Mouse (Mus musculus) embryo, embryonic 11.5 days (tissue): ENCODE data around the gene Tagln2.
A peak's percentile ranks its signal among the peaks of the same experiment; 100 is the strongest.

ENCODE experiments used
- DNase-seq: peaks from one replicate; pipeline ENCODE4 v3.0.0-alpha.2; 2012; ENCODE audit warnings: low read depth, low spot score

Gene Tagln2

DNA sequence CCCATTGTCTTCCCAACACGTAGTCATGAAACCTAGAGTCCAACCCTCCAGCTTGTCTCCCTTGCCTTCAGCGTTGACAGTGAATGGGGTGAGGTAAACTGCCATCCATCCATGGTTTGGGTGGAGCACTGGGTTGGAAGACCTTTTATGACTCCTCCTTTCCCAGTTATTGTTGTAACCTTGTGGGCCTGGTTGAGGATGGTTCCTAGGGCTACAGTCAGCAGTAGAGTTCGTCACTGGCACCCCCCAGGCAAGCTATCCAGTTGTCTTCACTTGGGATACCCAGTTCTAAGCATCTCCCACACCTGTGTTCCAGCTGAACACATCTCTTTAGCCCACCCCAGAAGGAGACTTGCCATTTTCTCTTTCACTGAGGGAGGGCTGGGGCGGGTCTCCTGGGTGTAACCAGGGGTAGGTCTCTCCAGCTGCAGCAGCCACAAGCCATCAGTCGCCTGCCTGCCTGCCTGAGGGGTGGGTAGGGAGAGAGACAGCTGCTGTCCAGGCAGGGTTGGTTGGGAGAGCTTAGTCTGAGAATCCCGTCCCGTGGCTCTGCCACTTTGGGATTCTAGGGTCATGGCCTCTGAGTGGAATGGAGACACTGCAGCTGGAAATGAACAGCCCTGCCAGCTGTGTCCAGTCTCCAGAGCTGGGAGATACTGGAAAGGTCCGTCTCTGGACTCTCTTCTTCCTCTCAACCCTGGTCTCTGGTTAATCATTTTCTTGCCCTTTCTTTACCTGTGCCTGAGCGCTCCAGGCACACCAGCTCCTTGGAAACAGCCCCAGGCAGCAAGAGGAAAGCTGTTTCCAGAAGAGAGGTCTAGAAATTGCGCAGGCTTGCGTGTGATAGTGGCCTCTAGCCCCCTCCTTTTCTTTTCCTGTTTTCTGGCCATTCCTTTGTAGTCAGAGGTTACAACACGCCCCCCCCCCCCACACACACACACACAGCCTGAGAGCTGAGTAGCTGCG is 2.6 kb downstream of the Tagln2 start:
- DNase-seq = no peak

DNA sequence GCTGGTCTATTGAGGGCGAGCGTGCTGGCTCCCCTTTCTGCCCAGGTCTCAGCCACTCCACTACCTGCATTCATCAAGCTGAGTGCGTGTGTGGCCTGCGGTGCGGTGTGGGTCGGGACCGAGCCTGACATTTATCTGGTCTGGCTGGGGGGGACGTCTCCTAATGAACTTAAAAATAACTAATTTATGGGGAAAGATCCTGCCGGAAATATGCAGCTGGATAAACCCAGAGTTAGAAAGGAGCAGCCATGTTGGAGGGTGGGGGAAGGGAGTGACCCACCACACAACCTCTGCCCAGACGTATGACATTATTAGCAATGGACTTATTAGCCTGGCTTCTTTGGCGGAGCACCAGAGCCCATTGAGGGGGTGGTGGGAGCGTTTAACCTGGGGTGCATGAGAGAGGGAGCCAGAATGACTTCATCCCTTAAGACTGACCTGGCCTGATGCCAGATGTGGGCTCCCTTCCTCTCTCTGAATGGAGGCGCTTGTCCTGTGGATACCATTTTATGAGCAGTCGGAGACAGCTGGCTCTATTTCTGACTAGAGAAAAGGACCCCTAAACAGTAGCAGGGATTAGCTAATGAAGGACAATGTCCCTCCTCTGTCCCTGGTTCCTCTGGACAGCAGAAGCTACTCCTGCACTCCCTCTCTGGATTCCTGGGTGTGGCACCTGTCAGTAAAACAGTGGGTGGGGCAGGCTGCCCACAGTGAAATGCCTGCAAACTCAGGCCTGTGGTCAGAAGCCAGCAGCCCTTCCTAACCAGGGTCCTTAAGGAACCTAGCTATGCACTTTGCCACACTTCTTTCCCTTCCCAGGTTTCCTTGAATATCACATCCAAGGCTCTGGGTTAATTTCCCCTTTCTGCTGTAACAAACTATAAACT is 3.5 kb downstream of the Tagln2 start:
- DNase-seq = no peak

DNA sequence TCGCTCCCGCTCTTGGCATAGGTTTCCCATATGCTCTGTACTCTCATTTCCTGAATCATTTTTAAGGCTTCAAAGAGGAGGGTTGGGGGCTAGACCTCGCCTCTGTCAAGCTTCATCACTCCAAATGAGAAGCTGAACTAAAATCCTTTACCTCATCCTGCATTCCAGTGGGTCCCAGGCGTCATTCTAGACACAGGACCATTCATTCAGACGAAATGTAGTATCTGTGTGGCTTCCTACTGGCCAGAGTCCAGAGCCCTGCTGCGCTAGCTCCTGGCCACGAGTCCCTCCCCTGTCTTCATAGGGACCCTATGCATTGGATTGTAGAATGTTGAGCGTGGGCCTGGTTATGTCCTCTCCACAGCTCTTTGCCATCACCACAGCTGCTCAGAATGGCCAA is 4.9 kb downstream of the Tagln2 start:
- no peak for DNase-seq

DNA sequence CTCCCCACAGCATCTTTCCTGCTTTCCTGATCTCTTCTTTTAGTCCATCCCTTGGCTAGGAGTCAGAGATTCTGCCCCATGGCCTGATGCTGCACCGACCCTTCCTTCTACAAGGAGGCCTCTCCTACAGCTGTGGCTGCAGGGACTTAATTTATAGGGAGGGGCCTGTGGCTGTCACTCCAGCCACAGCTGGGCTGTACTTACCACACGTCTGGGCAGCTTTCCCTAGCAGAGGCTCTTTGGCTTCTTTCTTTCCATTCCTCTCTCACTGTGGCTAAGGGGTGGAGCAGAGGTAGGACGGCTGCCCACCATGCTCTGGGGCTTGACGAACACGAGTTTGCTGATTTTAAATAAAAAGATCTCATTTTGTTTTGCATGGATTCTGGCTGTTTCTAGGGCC is 7.2 kb downstream of the Tagln2 start:
- DNase-seq = no peak

DNA sequence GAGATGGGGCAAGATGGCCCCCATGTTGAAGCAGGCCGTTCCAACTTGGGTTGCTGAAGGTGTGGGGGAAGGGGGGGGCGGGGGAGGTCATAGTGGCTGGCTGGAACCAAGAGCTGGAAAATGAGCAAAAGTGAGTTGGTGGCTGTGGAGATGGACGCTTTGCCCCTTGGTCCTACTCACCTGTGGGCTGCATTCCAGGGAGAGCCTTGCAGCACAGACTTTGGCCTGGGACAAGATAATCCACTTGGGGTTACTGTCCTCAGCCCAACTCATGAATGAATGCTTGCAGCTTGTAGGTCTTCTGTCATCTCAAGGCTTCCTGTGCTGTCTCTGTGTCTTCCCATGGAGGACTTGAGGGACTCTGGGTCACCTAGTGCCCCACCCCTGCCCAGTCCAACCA is 7.9 kb downstream of the Tagln2 start:
- no peak for DNase-seq

DNA sequence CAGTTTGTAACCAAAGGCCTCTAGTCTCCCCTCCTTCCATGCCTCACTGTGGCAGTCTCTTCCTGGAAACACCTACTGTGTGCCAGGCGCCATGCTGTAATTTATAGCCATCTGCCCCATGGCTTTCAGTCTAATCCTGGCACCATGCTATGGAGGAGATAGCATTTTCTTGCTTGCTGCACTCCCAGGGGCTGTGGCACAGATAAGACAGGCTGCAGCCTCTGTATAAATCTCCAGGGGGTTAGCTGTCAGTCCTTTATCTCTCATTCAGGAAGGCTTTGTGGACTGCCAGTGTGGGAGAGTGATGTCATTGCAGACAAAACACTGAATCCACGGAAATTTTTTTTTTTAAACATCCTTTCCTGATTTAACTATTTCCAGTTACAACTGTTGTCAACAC is 8.3 kb downstream of the Tagln2 start:
- DNase-seq = no peak

DNA sequence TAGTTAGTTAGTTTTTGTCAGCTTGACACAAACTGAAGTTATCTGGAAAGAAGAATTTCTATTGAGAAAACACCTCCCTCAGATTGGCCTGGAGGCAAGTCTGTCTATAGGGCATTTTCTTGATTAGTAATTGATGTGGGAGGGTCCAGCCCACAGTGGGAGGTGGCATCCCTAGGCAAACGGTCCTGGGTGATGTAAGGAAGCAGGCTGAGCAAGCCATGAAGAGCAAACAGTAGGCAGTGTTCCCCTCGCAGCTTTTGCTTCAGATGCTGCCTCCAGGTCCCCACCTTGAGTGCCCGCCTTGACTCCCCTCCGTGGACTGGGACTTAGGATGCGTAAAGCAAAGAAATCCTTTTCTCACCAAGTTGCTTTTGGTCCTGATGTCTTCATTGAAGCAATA is 9.4 kb downstream of the Tagln2 start:
- no peak for DNase-seq

DNA sequence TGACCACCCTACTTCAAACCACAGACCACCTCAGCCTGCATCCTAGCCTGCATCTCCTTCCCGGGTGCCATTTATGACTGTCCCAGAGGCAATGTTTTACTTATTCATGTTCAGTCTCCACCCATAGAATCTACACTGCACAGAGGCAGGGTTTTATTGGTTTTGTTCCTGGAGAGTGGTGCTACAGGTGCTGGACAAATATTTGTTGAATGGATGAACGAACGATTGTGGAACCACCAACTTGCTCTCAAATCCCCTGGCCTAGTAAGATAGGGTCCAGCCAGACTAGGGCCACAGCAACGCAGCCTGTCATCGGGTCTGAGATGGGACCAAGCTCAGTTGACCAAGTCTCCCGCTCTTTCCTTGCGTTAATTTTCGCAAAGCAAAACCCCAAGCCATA is 10.1 kb downstream of the Tagln2 start:
- DNase-seq = no peak

DNA sequence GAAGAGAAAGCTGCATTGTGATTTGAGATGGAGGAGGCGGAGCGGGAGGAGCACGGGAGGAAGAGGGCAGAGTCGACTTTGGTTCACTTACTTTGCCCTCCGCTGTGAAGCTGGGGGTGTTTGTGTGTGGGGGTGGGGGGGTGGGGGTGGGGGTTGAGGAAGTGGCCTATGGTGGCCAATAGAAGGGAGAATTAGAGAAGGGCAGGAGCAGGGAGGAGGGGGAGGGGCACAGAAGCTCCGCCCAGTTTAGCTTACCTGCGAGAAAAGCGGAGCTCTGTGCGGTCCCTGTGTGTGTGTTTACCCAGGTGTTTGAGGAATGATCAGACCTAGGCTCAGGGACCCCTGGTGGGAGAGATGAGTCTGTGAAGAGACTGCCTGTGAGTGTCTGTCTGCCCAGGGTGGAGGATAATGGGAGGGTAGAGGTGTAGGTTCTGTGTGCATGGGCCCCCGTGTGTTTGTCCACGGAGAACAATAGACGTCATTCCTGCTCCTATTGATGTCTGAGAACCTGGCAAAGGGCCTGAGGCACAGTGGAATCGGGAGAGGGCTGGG is 10.7 kb downstream of the Tagln2 start:
- DNase-seq = no peak

DNA sequence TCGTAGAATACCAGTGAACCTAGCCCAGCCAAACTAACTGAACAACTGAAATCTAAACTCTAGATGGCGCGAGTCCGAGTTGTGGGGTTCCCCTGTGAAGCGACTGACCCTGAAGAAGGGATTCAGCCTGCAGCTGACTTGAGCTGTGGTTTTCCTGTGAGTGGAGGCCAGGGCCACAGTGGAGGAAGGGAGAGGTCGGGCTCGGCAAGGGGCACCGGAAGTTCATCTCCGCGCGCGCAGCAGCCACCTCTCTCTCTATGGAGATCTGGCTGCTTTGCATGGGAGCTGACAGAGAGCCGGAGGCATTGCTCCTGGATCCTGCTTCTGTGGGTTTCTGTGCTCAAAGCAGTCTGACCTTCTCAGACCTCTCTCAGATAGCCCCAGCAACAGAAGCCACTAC is 13.1 kb downstream of the Tagln2 start:
- no peak for DNase-seq

DNA sequence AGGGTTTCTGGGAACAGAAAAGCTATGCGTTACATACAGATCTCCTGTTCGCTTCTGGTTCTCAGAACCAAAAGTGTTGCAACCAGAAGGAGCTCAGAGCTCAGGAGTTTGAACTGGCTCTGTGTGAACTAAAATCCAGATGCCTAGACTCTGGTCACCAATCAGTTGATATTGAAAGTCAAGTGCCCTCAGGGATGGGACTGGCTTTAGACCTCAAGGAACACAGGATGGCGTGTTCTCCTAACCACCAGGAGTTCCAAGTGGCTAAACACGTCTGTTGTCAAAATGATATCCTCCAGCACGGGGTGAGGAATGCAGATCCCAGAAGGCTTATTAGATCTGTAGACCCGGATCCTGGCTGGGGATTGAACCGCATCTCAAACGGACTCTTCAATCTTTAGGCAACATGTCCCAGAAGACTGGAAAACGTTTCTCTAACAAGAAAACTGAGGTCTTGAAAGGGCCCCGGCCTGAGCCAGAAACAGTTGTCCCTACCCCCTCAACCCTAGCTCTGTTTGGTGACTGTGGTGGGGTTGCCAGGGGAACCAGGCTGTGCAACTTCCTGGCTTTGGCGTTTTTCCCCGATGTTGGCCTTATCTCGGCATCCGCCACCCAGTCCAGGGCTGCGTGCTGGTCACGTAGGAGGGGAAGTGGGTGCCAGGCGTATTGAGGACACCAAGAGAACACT is 13.8 kb downstream of the Tagln2 start:
- DNase-seq = no peak

DNA sequence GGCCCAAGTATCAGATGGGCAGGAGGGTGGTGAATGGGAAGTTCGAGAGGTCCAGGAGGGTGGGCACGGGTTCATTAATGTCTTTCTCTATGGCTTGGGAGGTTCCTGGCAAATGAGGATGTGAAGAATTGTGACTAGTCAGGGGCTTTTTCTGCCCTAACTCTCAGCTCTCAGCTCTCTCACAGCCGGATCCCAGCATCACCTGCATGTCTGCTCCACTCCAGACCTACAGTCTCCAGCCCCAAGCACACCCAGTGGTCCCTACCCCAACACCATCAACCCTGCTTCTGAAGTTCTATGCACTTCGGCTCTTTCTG is 14.3 kb downstream of the Tagln2 start:
- DNase-seq = no peak

DNA sequence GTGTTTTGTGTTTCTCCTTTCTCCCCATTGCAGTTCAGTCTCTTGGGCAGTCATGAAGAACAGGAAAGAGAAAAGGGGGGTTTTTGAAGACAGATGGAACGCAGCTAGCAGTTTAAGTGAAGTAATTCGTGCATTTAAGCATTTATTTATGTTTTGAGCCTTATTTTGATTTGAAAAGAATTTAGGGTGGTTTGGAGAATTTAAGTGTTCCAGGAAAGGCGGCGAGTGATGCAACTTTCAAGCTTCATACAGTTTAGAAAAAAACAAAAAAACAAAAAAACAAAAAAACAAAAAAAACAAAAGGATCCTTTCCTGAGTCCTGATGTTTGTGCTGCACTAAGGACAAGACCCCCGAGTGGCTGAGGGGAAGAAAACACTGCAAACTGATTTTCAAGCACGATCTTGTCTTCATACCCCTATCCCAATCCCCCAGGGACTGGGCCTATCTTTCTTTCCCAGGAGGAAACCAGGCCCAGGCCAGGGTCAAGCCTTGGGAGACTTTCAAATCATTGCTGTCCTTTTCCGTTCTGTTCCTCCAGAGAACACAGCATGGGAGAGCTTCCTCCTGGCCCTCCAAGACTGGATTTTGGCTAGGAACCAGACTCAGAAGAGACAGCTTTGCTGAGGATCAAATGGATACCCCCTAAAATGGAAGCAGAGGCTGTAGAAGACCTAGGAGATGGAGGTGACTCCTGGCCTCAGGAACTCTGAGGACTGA is 14.9 kb downstream of the Tagln2 start:
- no peak for DNase-seq

DNA sequence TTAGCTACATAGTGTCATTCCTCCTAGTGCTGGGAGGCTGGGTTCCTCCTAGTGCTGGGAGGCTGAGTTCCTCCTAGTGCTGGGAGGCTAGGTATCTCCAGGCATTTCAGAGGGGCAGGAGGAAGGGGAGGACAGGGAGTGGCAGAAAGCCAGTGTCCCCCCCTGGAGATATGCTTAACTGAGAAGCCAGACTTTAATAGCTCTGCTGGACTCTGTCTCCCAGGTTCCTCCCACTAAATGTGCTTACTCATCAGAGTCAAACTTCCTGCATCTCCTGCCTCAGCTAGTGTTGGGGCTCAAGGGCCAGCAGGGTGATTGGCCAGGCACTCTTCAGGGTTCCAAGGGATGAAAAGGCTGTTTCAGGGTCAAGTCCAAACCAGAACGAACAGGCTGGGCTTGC is 15.5 kb downstream of the Tagln2 start:
- no peak for DNase-seq

DNA sequence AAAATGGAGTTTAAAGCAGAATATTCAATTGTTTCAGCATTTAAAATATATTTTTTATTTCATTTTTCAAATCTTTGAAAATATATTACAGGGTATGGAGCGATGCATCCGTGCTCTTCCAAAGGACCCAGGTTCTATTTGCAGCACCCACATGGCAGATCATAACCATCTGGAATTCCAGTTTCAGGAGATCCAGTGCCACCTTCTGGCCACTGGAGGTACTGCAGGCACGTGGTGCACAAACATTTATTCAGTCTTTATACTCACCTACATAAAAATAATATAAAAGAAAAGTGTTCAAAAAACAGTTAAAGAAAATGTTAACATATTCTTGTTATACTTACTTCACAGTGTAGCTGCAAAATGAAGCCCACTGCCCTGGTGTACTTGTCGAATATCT is 18.2 kb downstream of the Tagln2 start:
- no peak for DNase-seq

DNA sequence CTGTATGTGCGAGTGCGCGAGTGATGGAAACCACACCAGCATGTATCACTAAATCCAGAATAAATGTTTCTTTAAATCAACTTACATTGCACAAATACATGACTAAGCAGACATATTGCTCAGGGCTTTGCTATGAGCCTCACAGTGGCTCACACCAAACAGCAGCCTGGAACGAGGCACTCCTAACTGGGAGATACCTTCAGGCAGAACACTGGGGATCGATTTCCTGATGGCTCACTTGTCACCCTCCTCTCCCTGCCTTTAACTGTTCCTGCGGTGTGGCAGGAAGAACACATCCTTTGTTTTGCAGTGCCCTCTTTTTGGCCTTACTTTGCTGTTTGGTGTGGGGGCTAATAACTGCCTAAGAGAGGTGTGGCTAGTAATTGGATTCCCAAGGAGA is 19.8 kb downstream of the Tagln2 start:
- DNase-seq = no peak

DNA sequence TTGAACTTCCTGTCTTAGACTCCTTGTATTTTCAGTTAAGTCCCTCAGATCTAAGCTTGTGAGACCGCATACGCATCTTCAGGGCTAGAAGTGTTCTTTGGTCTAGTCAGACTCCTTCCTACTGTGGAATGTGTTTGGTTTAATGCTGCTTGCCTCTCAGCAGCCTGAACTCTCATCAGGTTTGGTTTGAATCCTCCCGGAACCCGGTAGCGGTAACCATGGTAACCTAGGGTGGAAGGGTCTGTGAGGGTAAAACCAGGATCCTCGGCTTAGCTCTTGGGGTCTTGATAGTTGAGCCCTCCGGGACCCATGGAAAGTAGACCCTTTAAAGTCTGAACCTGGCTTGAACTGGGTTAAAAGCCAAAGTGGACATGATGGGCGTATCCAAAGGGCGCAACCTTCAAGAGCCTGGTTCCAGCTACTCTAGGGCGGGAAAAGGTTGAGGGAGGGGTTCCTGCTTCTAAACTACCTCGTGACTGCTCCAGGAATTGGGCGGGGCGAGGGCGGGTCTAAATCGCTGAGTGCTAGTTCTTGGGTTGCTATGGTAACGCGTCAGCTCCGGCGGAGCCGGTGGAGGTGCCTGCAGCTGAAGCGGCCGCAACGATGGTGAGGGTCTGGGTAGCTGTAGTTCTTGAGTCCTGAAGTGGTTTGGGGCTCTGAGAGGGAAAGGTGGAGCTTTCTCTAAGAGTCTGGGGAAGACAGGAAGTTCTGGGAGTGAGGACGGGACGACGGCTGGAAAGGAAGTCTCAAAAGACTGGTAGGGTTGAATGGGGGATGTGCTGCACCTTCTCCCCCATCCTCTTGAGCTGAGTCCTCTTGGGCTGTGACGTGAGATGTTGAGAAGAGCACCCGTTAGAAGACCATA is 21.0 kb downstream of the Tagln2 start, which contains the start of gene Cfap45:
TSS of gene Cfap45 (plus strand) at position 226 of the 865 bp plus-strand sequence.
- peak; percentile 92 for DNase-seq

DNA sequence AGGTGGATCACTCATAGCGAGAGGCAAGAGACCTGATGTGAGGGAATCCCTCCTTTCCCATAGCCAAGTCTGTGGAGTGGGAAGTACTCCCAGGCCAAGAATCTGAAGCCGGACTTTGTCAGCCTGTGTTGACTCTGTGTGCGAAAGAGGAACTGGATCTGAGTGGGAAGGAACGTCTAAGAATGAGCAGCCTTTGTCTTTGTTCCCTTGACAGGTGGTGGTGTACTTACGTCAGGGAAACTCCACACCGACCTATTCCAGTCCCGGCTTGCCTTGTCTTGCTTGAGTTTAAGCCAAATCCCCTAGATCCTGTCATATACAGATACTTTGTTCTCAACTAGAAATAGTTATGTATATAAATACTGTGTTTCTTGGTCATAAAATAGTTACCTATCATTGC is 22.7 kb downstream of the Tagln2 start:
- DNase-seq = no peak

DNA sequence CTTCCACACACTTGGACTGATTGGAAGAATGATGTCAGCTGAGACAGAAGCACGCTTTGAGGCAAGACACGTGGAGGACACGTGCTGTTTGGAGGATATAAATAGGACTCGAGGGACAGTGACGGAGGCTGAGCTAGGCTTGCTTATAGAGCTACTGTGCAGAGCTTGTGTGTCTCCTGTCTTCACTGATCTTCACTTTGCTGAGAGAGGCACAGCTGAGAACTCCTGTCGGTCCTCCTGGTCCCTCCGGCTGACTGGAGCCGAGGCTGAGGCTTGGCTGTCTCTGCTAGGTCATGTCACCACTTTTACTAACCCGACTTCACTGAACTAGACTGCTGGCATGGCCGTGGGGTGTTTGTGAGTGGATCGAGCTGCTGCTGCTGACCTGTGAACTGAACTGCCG is 23.9 kb downstream of the Tagln2 start:
- DNase-seq = no peak
